Mouse (Mus musculus) intestine, postnatal 0 days (tissue): ENCODE measurements around the gene Pnpla1. TPM values are rescaled to one million over a fixed set of nuclear protein-coding genes. Genes with fewer than 3 reads are reported as not detected.
A peak's percentile ranks its signal among the peaks of the same experiment; 100 is the strongest.

Source experiments
- ATAC-seq: fragments of 200-750 bp; cut with Nextera tagmentation; 2 replicates; pipeline ENCODE4 v1.8.0; 2017; ENCODE audit warnings: mild to moderate bottlenecking, moderate TSS enrichment, moderate library complexity
- H3K27ac ChIP-seq: fragments of 300-500 bp; sonication (generic); 2 replicates; pipeline ENCODE4 v1.5.1; 2014; ENCODE audit warnings: mild to moderate bottlenecking, low read depth, low read length, moderate library complexity
- H3K27me3 ChIP-seq: fragments of 300-500 bp; sonication (generic); replicated peaks from 2 replicates; pipeline ENCODE4 v1.6.1; 2014; ENCODE audit warnings: low read length, mixed read lengths; ENCODE audit not compliant: control insufficient read depth, insufficient read depth
- H3K36me3 ChIP-seq: fragments of 300-500 bp; sonication (generic); 2 replicates; pipeline ENCODE4 v1.6.1; 2014; ENCODE audit warnings: mild to moderate bottlenecking, moderate library complexity; ENCODE audit not compliant: control insufficient read depth, insufficient read depth
- H3K4me1 ChIP-seq: fragments of 300-500 bp; sonication (generic); replicated peaks from 2 replicates; pipeline ENCODE4 v1.6.1; 2014; ENCODE audit warnings: antibody characterized with exemption, low read length, mixed read lengths; ENCODE audit not compliant: control insufficient read depth, insufficient read depth
- H3K4me2 ChIP-seq: fragments of 300-500 bp; sonication (generic); replicated peaks from 2 replicates; pipeline ENCODE4 v1.6.1; 2014; ENCODE audit warnings: low read depth, mild to moderate bottlenecking, moderate library complexity
- H3K4me3 ChIP-seq: fragments of 300-500 bp; sonication (generic); 2 replicates; pipeline ENCODE4 v1.5.1; 2014; ENCODE audit warnings: low read depth, low read length
- H3K9ac ChIP-seq: fragments of 300-500 bp; sonication (generic); 2 replicates; pipeline ENCODE4 v1.6.1; 2014; ENCODE audit warnings: mild to moderate bottlenecking, low read depth, low read length
- H3K9me3 ChIP-seq: fragments of 300-500 bp; sonication (generic); 2 replicates; pipeline ENCODE4 v1.6.1; 2016; ENCODE audit warnings: mixed run types; ENCODE audit not compliant: control insufficient read depth
- CTCF ChIP-seq: sonication (generic); IDR thresholded peaks from 2 replicates; pipeline ENCODE4 v1.5.1; 2016; ENCODE audit warnings: low read depth, mild to moderate bottlenecking, control low read depth, antibody characterized with exemption, moderate library complexity
- WGBS: fragments of 180-500 bp; shearing (Covaris S2); extraction: QIAGEN DNeasy Blood & Tissue Kit; methylation state at CpG from one replicate; pipeline ENCODE4 v1.1.7; 2014; 5-methylcytosine and 5-hydroxymethylcytosine counted together
- polyA plus RNA-seq: library from polyadenylated mRNA; unstranded; fragments of >200 nt; fragmentation: Nextera tagmentation; extraction: Ambion mirVana; gene quantifications from 2 replicates; pipeline ENCODE4 v1.2.1, GENCODE M21; 2015

Gene Pnpla1
- polyA plus RNA-seq, 1 experiment from 2014 or later, result 0.12 TPM

DNA sequence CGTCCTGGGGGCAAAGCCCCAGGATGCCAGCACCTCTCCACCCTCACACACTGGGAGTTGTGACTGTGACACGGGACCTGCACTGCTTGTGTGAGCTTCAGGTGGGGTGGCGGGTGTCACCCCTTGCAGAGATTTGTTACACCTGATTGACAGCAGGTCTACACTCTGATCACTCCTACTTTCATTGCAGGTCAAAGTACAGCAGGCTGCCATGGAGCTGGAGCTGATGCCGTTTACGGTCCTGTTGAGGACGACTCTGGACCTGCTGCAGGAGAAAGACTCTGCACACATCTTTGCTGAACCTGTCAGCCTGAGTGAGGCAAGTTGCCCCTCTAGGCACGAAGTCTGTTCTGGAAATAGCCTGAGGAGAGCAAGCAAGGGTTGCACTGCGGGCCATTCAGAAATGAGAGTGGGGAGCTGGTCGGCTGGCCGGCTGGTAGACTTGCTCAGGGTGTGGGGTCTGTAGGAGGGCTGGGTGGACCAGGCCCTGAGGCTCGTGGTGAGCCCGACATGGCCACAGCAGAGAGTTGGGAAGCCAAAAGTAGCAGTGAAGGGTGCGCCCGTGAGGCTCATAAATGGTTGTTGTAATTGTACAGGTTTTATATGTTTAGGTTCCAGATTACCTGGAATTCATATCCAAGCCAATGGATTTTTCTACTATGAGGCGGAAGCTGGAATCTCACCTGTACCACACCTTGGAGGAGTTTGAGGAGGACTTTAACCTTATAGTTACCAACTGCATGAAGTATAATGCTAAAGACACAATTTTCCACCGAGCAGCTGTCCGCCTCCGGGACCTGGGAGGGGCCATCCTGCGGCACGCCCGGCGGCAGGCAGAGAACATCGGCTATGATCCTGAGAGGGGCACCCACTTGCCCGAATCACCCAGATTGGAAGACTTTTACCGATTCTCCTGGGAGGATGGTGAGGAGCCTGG is 41.1 kb upstream of the Pnpla1 start:
- 43% methylated on average over 25 of the region's 25 CpGs for WGBS
- H3K4me2 ChIP-seq, result peak overlapping the region; percentile 65
- no peaks in the 10 kb centered on the region for H3K27me3 ChIP-seq
- 0 out of 2 replicates have a peak, but pooled peaks cover 6% of the 10 kb centered on the region for H3K4me1 ChIP-seq
- H3K4me3 ChIP-seq, result peak overlapping the region; percentile 21; the same call in 1 of the 2 replicates
- no peak overlapping the region; the same call in 1 of the 2 replicates for H3K9ac ChIP-seq
- H3K36me3 ChIP-seq, result peaks cover 63% of the 10 kb centered on the region
- TF ChIP-seq CTCF, result no peak
- no peaks in the 10 kb centered on the region for H3K9me3 ChIP-seq
- ATAC-seq, result peak; percentile 86
- H3K27ac ChIP-seq, result peak overlapping the region; percentile 95

DNA sequence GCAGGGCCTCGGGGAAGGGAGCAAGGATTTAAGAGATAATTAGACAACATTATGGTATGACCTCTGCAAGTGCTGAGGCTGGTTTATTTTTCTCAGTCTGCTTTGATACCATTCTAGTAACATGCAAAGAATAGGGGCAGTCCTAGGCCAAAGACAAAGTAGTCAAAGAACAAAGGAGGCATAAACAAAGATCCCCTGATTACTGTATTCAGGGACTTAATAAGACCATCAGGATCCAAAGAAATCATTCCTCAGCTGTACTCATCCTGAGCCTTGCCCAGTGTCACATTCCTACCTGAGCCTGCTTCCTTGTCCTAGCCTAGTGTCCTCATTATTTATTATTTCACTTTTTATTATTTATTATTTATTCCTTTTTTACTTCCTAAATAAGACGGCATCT is 38.0 kb upstream of the Pnpla1 start:
- Histone ChIP-seq H3K9me3 (no peaks in the 10 kb centered on the region), H3K4me2 (no peak overlapping the region), H3K36me3 (peaks cover 82% of the 10 kb centered on the region), H3K27me3 (no peaks in the 10 kb centered on the region), H3K4me3 (no peak overlapping the region), H3K9ac (no peak overlapping the region), H3K27ac (no peak overlapping the region), H3K4me1 (0 out of 2 replicates have a peak, but pooled peaks cover 6% of the 10 kb centered on the region)
- no peak for ATAC-seq
- WGBS, result 81% methylated on average over 2 of the region's 2 CpGs
- no peak for TF ChIP-seq CTCF

DNA sequence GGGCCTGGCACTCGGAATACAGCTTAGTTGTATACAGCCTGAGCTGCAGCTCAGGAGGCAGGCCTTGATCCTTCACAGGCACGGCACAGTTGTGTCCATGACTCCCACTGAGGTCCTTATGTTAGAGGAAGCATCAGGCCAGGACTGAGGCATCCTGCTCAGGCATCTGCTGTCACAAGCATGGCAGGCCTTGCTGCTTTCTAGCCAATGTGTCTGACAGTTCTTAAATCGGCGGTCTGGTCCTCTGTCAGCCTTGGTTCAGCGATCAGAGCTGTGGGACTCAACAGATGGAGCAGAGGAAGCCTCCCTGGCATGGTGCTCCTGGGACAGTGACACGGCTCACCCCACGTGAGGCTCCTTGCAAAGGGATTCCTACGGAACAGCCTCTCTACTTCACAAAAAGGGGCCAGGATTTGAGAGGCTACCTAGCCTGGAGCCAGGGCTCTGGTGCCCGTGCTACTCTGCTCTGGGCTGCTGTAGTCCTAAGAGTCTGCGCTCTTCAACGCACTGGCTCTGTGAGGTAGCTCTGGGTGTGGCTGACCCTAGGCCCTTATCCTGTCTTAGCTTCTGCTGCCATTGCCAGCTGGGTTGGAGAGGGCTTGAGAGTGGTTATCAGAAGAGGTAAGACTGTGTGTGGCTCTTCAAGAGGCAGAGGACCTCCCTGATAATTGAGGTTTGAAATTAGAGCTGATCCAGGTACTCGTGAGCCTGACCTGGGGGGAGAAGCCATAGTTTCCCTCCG is 35.0 kb upstream of the Pnpla1 start:
- Histone ChIP-seq H3K4me2 (no peak overlapping the region), H3K27ac (no peak overlapping the region), H3K27me3 (no peaks in the 10 kb centered on the region), H3K9me3 (no peaks in the 10 kb centered on the region), H3K36me3 (peaks cover 87% of the 10 kb centered on the region), H3K9ac (no peak overlapping the region), H3K4me1 (peaks cover 14% of the 10 kb centered on the region; the same call in 1 of the 2 replicates), H3K4me3 (no peak overlapping the region)
- no peak for ATAC-seq
- no peak for TF ChIP-seq CTCF
- 91% methylated on average over 13 of the region's 13 CpGs for WGBS

DNA sequence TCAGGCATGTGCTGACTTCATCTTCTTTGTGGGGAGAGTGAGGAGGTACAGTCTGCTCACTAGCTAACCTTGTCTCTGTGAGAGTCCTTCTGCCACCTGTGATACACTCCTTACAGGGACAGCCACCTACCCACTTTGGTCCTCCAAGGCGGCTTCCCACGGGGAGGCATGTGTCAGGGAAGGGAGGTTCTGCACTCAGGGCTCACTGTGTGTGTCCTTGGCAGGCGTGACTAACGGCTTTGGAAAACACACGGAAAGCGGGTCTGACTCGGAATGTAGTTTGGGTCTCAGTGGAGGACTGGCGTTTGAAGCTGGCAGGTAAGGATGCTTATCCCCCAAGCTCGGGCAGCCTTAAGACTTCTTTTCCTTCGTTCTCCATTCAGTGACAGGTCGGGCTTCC is 34.5 kb upstream of the Pnpla1 start:
- Histone ChIP-seq H3K27me3 (no peaks in the 10 kb centered on the region), H3K4me1 (peaks cover 11% of the 10 kb centered on the region; the same call in 1 of the 2 replicates), H3K36me3 (peaks cover 87% of the 10 kb centered on the region), H3K27ac (no peak overlapping the region), H3K9ac (no peak overlapping the region), H3K4me2 (no peak overlapping the region), H3K4me3 (no peak overlapping the region), H3K9me3 (no peaks in the 10 kb centered on the region)
- no peak for TF ChIP-seq CTCF
- no peak for ATAC-seq
- WGBS, result 88% methylated on average over 11 of the region's 11 CpGs

DNA sequence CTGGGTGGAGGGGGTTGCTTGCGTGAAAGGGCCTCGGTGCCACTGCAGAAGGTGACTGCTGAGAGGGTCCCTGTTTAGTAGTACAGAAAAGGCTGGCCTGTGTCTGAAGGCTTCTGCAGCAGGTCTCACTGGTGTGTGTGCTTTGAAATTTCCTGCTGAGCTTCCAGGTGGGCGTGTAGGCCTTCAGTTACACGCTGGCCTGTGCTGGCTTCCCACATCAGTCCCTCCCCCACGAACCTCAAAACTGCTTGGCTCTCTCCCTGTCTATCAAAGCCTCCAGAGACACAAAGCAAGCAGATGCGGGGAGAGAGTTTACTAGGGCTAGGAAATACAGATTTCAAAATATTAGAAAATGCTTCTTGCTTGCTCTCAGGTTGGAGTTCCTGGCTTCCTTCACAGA is 33.3 kb upstream of the Pnpla1 start:
- no peak overlapping the region for H3K4me2 ChIP-seq
- WGBS, result 68% methylated on average over 6 of the region's 6 CpGs
- no peaks in the 10 kb centered on the region for H3K9me3 ChIP-seq
- H3K4me1 ChIP-seq, result peaks cover 11% of the 10 kb centered on the region; the same call in 1 of the 2 replicates
- H3K27me3 ChIP-seq, result no peaks in the 10 kb centered on the region
- TF ChIP-seq CTCF, result no peak
- H3K4me3 ChIP-seq, result no peak overlapping the region
- peaks cover 96% of the 10 kb centered on the region for H3K36me3 ChIP-seq
- H3K9ac ChIP-seq, result no peak overlapping the region
- no peak for ATAC-seq
- peak overlapping the region; percentile 60; the same call in 1 of the 2 replicates for H3K27ac ChIP-seq
